Mouse (Mus musculus) bone marrow, adult 2 months (tissue): Measurements from ENCODE around the gene Rnaseh1.
A peak's percentile ranks its signal among the peaks of the same experiment; 100 is the strongest.

ENCODE experiments used
- CTCF ChIP-seq: fragments of 200-500 bp; IDR thresholded peaks from 2 replicates; pipeline ENCODE4 v1.5.1; 2011; ENCODE audit warnings: low read length, control low read depth; ENCODE audit not compliant: control insufficient read depth, insufficient read depth
- POLR2A ChIP-seq: fragments of 200-500 bp; IDR thresholded peaks from 2 replicates; pipeline ENCODE4 v1.6.1; 2011; ENCODE audit warnings: low read depth, mild to moderate bottlenecking, control low read depth, low read length, borderline replicate concordance; ENCODE audit not compliant: control insufficient read depth

GRCm38 (mm10) chr12:28699656-28700055, 50.3 kb downstream of the Rnaseh1 start:
- peak; percentile 88 for TF ChIP-seq CTCF
- TF ChIP-seq POLR2A, result no peak
